Mouse (Mus musculus): Measurements from ENCODE around the gene Uimc1. TPM values are rescaled to one million over a fixed set of nuclear protein-coding genes. Genes with fewer than 3 reads are reported as not detected.

Uimc1 gene
- total and polyA plus RNA-seq, 3 experiments, result 20.7 to 177 (median 44.5) TPM

- Histone ChIP-seq H3K4me1 (ENCODE audit: control insufficient read depth in 1 of 2, insufficient read depth in 2 of 2) (no peaks in the 10 kb centered on the region), H3K4me3 (replicated peaks in 1 of 3; ENCODE audit: low read depth in 2 of 3, low read length in 2 of 3, poor library complexity in 1 of 3) (no peak overlapping the region), H3K4me2 (ENCODE audit: insufficient read depth, low read depth, poor library complexity, severe bottlenecking) (no peak overlapping the region), H3K27me3 (replicated peaks) (peaks cover 88% of the 10 kb centered on the region), H3K9ac (ENCODE audit: insufficient read depth, low read depth) (no peak overlapping the region), H3K27ac (ENCODE audit: insufficient read depth, low read depth) (no peak overlapping the region), H3K9me3 (replicated peaks; ENCODE audit: low read length) (no peaks in the 10 kb centered on the region), H3K36me3 (replicated peaks in 1 of 2; ENCODE audit: control insufficient read depth in 1 of 2, insufficient read depth in 1 of 2, low read length in 1 of 2) (no peaks in the 10 kb centered on the region), H3K79me2 (replicated peaks; ENCODE audit: control insufficient read depth, extremely low read depth, insufficient read depth, poor library complexity, severe bottlenecking) (no peaks in the 10 kb centered on the region)
- no peak for DNase-seq (ENCODE audit: extremely low read depth)
- TF ChIP-seq CTCF (conservative IDR thresholded peaks at IDR 0.05 in 1 of 2, IDR thresholded peaks at IDR 0.05 in 1 of 2; ENCODE audit: low read depth in 2 of 2, low read length in 2 of 2) (no peak), HCFC1 (IDR thresholded peaks at IDR 0.05; ENCODE audit: low read depth, low read length) (no peak), RAD21 (IDR thresholded peaks at IDR 0.05; ENCODE audit: low read depth, low read length) (no peak), JUND (conservative IDR thresholded peaks at IDR 0.05; ENCODE audit: low read depth, low read length) (no peak), MYC (IDR thresholded peaks at IDR 0.05; ENCODE audit: low read depth, low read length) (no peak), RCOR1 (conservative IDR thresholded peaks at IDR 0.05; ENCODE audit: low read depth, low read length) (no peak), POLR2A (IDR thresholded peaks at IDR 0.05; ENCODE audit: low read depth, low read length) (no peak), E2F4 (IDR thresholded peaks at IDR 0.05; ENCODE audit: insufficient replicate concordance, low read depth, low read length) (no peak)
- dilution Hi-C loops (cut with MboI; ENCODE audit: extremely low pct_ligation_motif_present, extremely low pct_unique_long_range_greater_than_20kb, low sequenced_read_pairs), result no loop called here
- in situ Hi-C loops (cut with MboI; ENCODE audit: low pct_ligation_motif_present, low pct_unique_long_range_greater_than_20kb, low sequenced_read_pairs), result no loop called here
These were observed 105.5 kb downstream of the Uimc1 start for GRCm38 (mm10) chr13:54994576-54994975.

DNA sequence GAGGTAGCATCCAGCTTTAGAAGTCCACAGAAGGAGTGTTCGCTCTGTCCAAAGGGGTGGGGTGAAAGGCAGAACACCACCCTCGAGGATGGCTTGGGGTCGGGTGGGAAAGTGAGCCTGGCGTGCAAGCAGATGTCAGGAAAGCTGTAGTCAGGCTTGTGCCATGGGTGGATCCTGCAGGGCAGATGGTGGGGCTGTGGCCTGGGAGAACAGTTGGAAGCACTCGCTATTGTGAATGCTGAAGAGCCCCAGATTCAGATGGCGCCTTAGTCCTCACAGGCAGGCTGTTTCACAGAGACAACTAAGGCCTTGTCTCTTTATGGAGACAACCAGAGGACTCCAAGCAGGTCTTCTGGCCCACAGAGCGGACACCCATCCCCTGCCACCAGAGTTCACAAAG is 107.9 kb downstream of the Uimc1 start:
- no peak for DNase-seq (ENCODE audit: extremely low read depth)
- H3K4me2 ChIP-seq (ENCODE audit: insufficient read depth, low read depth, poor library complexity, severe bottlenecking), result no peak overlapping the region
- H3K27me3 ChIP-seq (replicated peaks), result peaks cover 90% of the 10 kb centered on the region
- no peaks in the 10 kb centered on the region for H3K36me3 ChIP-seq (replicated peaks in 1 of 2; ENCODE audit: control insufficient read depth in 1 of 2, insufficient read depth in 1 of 2, low read length in 1 of 2)
- TF ChIP-seq RCOR1 (conservative IDR thresholded peaks at IDR 0.05; ENCODE audit: low read depth, low read length) (no peak), MAX (IDR thresholded peaks at IDR 0.05; ENCODE audit: low read length) (no peak), NELFE (IDR thresholded peaks at IDR 0.05; ENCODE audit: low read depth, low read length) (no peak), CHD2 (IDR thresholded peaks at IDR 0.05; ENCODE audit: low read length) (no peak), CHD1 (IDR thresholded peaks at IDR 0.05; ENCODE audit: low read depth, low read length) (no peak), E2F4 (IDR thresholded peaks at IDR 0.05; ENCODE audit: insufficient replicate concordance, low read depth, low read length) (no peak), MAZ (IDR thresholded peaks at IDR 0.05; ENCODE audit: low read depth, low read length) (no peak), KAT2A (IDR thresholded peaks at IDR 0.05; ENCODE audit: insufficient replicate concordance, low read length) (no peak), IRF4 (IDR thresholded peaks at IDR 0.05; ENCODE audit: low read depth, low read length) (no peak), EP300 (IDR thresholded peaks at IDR 0.05; ENCODE audit: low read length) (no peak), USF1 (IDR thresholded peaks at IDR 0.05; ENCODE audit: low read depth, low read length) (no peak), USF2 (conservative IDR thresholded peaks at IDR 0.05; ENCODE audit: low read depth, low read length) (no peak), HCFC1 (IDR thresholded peaks at IDR 0.05; ENCODE audit: low read depth, low read length) (no peak), ZNF384 (IDR thresholded peaks at IDR 0.05; ENCODE audit: low read depth, low read length) (no peak), GABPA (IDR thresholded peaks at IDR 0.05; ENCODE audit: insufficient replicate concordance, low read depth, low read length) (no peak)
- H3K4me3 ChIP-seq (replicated peaks in 1 of 3; ENCODE audit: low read depth in 2 of 3, low read length in 2 of 3, poor library complexity in 1 of 3), result no peak overlapping the region
- in situ Hi-C loops (cut with MboI; ENCODE audit: low pct_ligation_motif_present, low pct_unique_long_range_greater_than_20kb, low sequenced_read_pairs) (no loop called here), dilution Hi-C loops (cut with MboI; ENCODE audit: extremely low pct_ligation_motif_present, extremely low pct_unique_long_range_greater_than_20kb, low sequenced_read_pairs) (no loop called here)
- no peaks in the 10 kb centered on the region for H3K79me2 ChIP-seq (replicated peaks; ENCODE audit: control insufficient read depth, extremely low read depth, insufficient read depth, poor library complexity, severe bottlenecking)
- H3K27ac ChIP-seq (ENCODE audit: insufficient read depth, low read depth), result no peak overlapping the region
- no peaks in the 10 kb centered on the region for H3K9me3 ChIP-seq (replicated peaks; ENCODE audit: low read length)
- no peak overlapping the region for H3K9ac ChIP-seq (ENCODE audit: insufficient read depth, low read depth)
- peaks cover 0 to 3% of the 10 kb centered on the region in 2 experiments; a peak in 1 of 4 replicates for H3K4me1 ChIP-seq (ENCODE audit: control insufficient read depth in 1 of 2, insufficient read depth in 2 of 2)

Data from CH12.LX (cell line).